Mouse (Mus musculus): ENCODE results near the gene Sqor. TPM values are rescaled to one million over a fixed set of nuclear protein-coding genes. Genes with fewer than 3 reads are reported as not detected.

The Sqor gene
- total RNA-seq (2021): 10 to 100 TPM; 22.2 to 22.8 TPM

DNA sequence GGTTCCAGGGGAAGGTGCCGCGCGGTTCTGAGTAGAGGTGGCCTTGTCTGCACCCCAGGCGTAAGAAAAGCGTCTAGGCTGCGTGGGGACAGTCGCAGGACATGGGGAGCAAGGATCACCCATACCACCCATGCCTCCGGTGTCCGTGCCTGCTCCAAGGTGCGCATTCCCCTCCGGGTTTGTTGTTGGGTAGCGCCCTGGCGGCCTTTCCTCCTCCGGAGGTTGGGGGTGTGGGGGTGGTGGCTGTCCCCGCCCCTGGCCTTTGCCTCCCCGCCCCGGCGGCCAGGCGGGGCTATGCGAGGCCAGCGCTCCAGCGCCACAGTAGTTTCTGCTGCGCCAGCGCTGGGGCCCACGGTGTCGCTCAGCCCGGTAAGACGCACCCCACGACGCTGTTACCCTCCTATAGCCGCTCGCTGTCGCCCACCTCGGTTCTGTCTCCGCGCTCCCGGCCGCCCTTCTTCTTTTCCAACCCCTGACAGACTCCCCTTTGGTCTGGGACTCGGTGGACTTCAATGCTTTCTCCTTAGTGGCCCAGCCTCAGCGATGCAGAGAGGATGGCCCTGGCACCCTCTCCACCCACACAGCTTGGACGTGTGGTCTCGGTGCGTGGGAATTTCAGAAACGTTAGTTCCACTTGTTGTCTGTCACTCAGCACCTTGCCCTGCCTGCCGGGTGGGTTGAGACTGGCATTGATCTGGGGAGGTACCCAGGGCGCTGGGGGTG, at the start of gene Sqor:
Sqor (plus strand) TSS at position 167 of the 723 bp plus-strand sequence.
- intact Hi-C loops (cut with DNase I): loop anchor here (2.0 to 10.0 kb wide), 2 partner anchors 62 to 390 kb away; partner anchors contain the start of gene Slc30a4

DNA sequence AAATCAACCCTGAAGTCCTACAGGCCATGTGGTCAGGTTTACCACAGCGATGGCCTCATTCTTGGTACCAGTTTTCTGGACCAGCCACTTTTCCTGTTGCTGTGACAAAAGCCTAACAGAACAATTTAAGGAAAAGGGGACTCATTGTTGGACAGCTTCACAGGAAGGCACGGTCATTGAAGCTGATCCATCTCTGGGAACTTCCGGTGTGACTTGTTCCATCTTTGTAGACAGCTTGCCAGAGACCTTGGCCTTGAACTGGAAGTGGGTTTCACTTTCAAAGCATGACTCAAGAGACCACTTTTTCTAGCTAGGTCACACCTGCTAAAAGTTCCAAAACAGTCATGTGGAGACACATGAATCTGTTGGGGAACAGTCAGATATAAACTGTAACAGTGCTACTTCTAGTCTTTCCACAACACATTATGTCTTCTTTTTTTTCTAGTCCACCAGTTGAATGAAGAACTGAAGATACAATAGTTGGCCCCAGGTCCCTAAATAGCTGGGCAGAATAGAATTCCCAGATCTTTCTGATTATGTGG, 48.7 kb upstream of the Sqor start:
- DNase-seq: no peak

More for the DNA sequence above, at the start of gene Sqor:
- peak; percentile 79 to 80 for DNase-seq

DNA sequence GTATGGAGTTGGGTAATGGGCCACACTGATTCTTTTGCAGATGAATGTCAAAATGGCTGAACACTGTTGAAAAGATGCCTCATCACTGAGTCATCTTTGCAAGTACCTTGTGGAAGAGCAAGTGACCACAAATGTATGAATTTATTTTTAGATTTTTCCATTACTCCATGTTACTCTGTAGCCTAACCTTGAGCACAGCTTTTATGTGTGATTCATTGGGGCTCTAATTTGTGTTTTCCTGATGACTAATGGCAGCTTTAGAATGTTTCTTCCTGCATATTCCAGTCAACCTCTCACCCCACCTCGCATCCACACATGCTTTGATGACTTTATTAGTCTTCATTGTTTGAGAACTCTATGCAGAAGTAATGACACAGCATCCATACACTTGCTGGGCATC, 45.8 kb upstream of the Sqor start:
- intact Hi-C loops (cut with DNase I): no loop called here
- no peak for DNase-seq

More for the DNA sequence above, 48.7 kb upstream of the Sqor start:
- intact Hi-C loops (cut with DNase I): no loop called here

DNA sequence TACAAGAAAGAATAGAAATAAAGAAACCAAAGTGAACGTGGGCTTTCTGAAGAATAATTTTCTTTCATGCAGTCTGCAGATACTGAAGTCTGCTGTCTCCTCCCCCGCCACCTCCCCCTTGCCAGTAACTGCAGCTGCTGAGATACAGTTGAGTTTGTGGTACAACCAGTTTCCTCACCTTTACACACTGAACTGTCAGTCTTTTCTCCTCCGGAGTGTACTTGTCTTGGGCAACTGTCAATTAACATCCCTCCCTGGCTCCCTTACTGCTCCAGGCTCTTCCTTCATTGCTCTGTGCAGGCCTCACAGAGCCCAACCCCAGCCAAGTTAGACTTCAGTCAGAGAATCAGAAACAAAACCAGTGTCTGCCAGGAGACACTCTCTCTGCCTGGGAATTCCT, 44.5 kb upstream of the Sqor start:
- DNase-seq: no peak
- intact Hi-C loops (cut with DNase I): no loop called here

DNA sequence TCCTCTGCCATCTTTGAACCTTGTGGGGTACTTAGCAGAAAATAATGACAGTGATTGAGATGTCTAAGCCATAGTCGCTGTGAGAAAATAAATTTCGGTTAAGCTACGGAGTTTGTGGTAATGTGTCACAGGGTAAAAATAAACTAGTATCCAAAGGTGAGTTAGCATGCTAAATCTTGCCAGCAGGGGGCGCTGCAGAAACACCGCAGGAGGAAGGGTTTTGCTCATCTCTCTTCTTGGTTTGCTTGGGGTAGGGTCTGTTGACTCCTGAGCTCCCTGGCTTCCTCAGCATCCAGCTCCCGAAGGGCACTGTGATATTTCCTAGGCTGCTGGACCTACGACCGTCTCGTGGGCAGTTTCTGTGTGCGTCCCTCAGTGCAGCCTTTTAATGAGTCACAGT, 39.4 kb upstream of the Sqor start:
- peak in 1 of 2 experiments; percentile 52 for DNase-seq
- intact Hi-C loops (cut with DNase I): loop anchor here (1.0 kb wide), 1 partner anchor 28 kb away; no protein-coding TSS in a partner anchor

DNA sequence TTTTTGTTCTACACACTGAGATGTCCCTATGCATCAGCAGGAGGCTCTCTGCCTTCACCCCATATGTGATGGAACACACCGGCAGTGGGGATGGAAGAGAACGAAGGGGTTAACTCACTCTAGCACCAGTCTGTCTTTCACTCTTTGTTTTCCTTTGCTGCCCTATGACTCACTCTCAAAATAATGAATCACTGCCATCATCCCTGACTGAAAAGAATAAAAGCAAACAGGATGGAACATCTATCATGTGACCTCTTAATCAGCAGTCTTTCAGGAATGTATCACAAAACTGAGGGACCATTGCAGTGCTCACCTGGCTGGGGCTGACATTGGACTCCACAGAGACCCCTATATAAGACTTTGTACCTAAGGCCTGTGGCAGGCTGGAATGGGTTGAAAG, 33.6 kb upstream of the Sqor start:
- no peak for DNase-seq
- intact Hi-C loops (cut with DNase I): no loop called here

DNA sequence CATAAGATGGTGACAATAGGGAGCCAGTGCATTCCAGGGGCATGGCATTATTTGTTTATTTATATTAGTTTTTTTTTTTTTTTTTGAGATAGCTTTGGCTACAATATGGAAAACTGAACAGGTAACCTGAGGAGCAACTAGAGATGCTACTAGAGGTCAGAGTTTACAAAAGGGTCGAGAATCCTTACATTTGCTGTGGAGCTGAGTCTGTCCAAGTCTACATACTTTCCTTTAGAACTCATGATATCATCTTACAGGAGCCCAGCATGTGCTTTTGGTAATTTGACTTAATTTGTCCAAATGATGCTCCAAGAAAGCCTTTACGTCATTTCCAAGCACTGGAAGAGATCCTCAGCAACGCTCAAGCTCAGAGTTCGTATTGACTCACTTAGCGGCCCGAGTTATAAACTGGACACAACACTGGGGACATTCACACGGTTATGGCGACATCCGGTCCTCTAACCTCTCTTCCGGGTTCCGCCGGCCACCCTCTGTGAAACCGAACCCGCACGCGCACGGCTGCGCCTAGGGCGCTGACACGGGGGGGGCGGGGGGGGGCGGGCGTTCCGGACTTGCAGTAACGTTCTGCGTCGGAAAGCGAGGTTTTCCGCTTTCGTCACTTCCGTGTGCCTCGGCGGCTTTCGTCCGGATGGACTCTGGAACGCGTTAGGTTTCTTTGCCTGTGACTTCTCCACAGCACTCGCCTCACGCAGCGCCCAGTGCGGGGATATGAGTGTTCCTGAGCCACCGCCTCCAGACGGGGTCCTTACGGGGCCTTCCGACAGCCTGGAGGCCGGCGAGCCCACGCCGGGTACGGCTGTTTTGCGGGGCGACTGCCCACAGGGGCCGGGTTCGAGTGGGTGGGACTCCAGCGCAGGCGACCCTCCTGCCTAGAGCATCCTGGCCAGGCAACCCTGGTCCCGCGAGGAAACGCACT, 26.9 kb upstream of the Sqor start, which contains the start of gene Bloc1s6:
Bloc1s6 (plus strand) TSS at position 610 of the 937 bp plus-strand sequence.
- intact Hi-C loops (cut with DNase I): loop anchor here (1.0 kb wide), 1 partner anchor 36 kb away; the partner anchor contains the start of gene Slc30a4
- peak; percentile 93 to 97 for DNase-seq

DNA sequence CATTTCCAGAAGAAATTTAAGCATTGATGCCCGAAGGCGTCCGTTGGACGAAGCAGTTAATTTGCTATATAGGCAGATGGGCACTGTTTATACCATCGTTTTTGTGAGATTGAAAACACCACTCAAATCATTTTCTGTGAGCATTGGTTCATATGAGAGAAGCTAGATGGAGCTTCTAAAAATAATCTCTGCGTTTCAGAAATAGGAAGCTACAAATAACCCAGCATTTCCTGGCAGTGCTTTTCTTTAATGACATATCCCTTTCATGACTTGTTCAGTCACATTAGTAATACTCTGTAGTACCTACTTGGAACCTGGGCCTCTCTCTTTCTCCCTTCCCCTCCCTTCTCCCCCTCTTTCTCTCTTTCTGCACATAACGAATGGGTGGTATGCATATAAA, 26.0 kb upstream of the Sqor start:
- intact Hi-C loops (cut with DNase I): no loop called here
- DNase-seq: no peak

DNA sequence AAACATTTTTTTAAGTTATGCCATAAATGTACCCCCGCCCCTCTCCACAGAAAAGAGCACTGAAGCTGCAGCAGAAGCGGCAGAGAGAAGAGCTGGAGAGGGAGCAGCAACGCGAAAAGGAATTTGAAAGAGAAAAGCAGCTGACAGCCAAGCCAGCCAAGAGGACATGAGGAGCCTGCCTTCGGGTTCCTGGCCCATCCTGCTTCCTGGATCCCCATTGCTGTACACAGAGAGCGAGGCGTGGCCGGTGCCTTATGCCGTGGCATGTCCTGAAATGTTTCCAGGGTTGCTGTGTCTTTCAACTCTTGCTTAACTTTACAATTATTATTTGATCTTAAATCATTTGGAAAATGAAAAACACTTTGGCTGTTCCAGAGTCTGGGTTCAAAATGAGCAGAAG, 18.6 kb upstream of the Sqor start:
- intact Hi-C loops (cut with DNase I): no loop called here
- no peak for DNase-seq

DNA sequence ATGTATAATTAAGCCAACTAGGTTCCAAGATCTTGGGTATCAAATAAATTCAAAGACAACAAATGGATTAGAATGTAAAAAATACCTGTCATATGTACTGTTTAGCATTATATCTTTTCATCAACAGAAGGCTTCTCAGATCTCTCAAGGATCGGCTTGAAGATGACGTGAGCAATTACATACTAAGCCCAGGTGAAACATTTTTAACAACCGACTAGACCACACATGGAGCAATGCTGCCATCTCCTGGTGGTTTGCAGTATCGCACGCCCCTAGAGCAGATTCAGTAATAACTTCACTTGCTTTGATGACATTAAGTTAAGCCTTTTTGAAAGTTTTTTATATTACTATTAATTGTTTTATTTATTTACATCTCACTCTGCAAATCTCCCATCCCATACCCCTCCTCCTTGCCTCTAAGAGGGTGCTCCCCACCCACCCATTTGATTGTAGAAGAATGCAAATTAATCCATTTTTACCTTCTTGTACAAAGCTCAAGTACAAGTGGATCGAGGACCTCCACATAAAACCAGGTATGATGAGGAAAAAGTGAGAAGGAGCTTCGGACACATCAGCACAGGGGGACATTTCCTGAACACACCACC, 11.2 kb upstream of the Sqor start:
- intact Hi-C loops (cut with DNase I): loop anchor here (1.0 to 10.0 kb wide), 4 partner anchors 29 to 182 kb away; partner anchors contain the start of gene AA467197
- peak; percentile 52 to 72 for DNase-seq

DNA sequence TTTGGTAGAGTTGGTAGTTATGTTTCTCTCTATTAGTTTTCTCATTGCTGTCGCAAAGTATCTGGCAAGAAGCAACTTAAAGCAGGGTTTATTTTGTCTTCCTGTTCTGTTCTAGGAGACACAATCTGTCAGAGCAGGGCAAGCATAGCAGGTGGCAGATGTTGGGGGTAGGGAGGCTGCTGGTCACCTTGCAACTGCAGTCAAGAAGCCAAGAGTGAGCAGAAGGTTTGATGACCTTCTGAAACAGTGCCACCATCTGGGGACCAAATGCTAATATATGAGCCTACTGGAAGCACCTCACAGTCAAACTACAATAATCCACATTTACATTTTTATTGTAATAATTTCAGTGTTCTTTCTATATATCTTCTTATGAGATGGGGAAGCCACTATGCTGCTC, 5.2 kb upstream of the Sqor start:
- no peak for DNase-seq
- intact Hi-C loops (cut with DNase I): loop anchor here (10.0 kb wide), 3 partner anchors 95 to 385 kb away; partner anchors contain the start of gene AA467197

DNA sequence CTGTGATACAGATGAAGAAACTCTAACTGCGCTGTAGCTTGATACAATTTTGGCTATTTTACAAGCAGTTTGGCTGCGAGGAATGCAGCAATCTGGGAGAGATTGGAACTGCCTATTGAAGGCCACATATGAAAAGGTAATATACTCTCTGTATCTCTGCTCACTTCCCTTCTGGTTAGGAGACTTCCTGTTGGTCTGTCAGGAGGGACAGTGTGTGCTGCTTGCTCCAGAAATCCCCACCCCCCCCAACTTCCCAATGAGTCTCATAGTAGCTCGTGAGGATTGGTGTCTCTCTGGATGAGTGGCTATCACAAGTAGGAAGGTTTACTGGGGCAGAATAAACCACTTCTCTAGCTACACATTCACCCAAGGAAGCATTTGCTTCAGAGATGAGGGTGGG, 2.0 kb upstream of the Sqor start:
- intact Hi-C loops (cut with DNase I): loop anchor here (10.0 kb wide), 1 partner anchor 388 kb away; no protein-coding TSS in a partner anchor
- no peak for DNase-seq

DNA sequence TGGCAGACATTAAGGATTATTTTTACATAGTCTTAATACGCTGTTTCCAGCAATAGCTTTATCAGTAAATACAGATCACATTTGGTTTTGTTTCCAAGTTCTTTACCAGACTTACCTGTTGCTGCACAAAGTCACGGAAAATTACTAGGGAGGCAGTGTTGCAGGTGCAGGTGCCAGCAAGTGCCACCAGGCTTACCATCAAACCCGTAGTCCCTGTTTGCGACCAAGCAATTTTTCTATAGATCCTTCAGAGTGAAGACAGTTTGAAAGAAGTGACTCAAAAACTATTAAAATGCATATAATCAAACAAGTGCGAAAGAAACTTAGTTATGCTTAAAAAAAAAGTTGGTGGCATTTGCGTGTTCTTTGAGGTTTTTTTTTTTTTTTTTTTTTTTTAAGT, 511 bp upstream of the Sqor start:
- intact Hi-C loops (cut with DNase I): loop anchor here (2.0 to 10.0 kb wide), 2 partner anchors 62 to 390 kb away; partner anchors contain the start of gene Slc30a4
- no peak for DNase-seq

DNA sequence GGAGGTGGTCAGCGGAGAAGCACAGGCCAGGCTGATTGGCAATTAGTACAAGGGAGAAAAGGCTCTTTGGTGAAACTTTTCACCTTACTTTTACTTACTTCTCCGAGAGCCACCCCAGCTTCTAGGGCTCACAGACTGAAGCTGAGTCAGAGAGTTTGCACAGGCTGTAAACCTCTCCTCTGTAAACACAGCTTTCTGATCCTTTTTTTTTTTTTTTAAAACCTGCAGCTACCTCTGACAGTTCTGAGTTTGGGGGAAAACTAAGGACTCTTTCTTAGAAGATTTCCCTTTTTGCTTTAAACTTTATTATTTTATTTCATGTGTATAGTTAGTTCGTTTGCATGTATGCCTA, 733 bp downstream of the Sqor start:
- intact Hi-C loops (cut with DNase I): loop anchor here (2.0 to 10.0 kb wide), 2 partner anchors 63 to 391 kb away; partner anchors contain the start of gene Slc30a4
- DNase-seq: no peak

DNA sequence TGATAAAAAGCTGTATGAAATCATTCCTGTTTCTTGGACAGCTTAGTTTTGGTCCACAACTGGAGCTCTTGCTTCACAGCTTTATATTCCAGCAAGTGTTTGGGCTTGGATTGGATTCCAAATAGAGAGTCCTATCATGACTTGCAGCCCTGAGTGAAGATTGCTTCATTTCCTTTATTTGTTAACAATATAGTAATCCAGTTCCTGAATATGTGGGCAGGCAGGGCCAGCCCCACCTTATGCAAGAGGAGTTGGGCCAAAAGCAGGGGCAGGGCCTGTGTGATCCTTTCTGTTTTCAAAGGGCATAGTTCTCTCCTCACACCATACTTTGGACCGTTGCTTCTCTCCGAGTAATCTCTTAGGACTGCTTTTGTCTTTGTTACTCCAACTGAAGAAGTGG, 6.0 kb downstream of the Sqor start:
- intact Hi-C loops (cut with DNase I): no loop called here
- peak; percentile 32 to 39 for DNase-seq

DNA sequence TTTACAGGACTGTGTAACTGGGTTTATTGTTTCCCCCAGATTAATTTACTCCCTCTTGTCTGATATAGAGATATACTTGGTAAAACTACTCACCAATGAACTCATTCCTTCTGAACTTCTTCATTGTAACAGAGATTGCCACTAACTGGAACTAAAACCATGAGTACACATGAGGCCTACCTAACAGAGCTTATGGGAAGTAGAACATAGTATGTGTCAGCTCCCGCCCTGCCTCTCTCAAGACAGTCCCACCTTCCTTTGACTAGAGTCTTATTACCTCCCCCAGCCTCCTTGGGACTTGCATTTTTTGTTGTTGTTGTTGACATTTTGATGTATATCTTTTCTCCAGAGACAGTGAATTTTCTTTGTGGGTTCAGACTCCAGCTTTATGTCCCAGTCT, 7.9 kb downstream of the Sqor start:
- intact Hi-C loops (cut with DNase I): no loop called here
- DNase-seq: no peak

DNA sequence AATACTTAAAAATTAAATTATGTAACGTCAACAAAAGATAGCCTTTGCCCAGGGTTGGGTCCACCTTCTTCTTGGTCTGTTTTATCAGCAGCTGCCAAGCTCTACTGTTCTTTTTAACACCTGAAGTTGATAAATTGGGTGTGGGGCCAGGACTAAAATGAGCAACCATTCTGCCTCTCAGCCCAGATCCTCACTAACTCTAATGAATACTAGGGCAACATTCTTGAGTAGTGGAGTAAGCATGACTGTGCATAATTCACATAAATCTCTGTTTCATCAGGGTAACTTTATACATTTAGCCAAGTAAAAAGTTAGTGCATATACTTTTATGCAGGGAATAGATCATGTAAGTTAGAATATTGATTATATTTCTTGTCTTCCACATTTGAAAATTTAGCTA, 10.5 kb downstream of the Sqor start:
- no peak for DNase-seq
- intact Hi-C loops (cut with DNase I): no loop called here

DNA sequence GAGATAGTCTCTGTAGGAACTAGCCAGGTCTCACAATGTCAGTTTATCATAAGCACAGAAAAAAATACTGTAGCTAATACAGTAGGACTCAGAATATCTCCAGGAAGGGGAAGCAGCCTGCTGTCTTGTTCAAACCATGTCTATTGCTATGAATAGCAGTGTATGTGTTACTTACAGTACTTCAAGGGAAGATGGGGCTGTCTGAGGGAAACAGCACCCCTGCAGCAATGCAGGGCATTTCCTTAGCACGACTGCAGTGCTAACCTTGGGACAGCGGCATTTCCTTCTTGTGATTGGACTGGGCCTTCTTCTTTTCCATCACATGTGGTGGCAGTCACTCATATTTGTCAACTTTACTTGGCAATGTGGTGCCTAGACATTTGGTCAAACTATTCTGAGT, 11.8 kb downstream of the Sqor start:
- intact Hi-C loops (cut with DNase I): no loop called here
- DNase-seq: no peak

DNA sequence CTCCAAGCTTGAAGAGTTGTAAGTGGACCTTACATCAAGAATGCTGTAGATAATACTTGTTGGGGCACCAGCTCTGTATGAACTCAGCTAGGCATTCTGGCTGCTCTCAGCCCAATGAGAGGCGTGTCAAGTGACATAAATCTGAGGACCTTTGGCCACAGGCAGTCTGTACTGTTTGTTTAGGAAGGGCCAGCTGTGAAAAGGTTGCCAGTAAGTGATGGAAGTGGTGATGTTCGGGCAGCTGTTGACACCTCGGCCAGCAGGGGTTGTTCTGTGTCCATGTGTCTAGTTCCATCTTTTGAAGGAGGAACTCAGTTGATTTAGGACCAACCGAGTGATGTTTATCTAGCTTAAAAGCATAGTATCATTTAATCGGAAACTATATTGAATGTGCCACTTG, 14.9 kb downstream of the Sqor start:
- no peak for DNase-seq
- intact Hi-C loops (cut with DNase I): no loop called here

DNA sequence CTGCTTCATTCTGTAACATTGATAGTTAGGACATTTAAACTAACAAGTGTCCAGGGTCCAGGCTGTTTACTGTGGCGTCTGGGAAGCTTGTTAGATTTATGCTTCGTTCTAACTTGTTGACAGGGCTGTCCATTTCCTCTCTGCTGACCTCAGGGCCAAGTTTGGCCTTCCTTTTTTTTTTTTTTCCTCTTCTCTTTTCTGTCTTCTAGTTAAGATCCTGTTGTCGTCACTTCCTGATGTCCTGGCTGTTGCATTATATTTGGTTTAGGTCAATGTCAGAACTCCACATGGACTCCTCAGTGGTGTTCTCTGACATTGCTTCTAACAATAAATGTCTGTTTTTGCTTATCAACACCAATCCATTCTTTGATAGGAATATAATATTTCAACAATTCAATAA, 15.4 kb downstream of the Sqor start:
- intact Hi-C loops (cut with DNase I): no loop called here
- no peak for DNase-seq
